Mouse (Mus musculus) limb, embryonic 11.5 days (tissue): Measurements from ENCODE around the gene Fbln7. TPM values are rescaled to one million over a fixed set of nuclear protein-coding genes. Genes with fewer than 3 reads are reported as not detected.

Experiments used
- ATAC-seq: fragments of 200-750 bp; cut with Nextera tagmentation; 2 replicates; pipeline ENCODE4 v1.8.0; 2017; ENCODE audit warnings: low read depth; ENCODE audit not compliant: insufficient number of reproducible peaks, low FRiP score, low TSS enrichment
- DNase-seq: peaks from one replicate; pipeline ENCODE4 v3.0.0-alpha.2; 2015; ENCODE audit warnings: low spot score
- H3K27ac ChIP-seq: fragments of 300-500 bp; sonication (generic); replicated peaks from 2 replicates; pipeline ENCODE4 v1.5.1; 2014; ENCODE audit warnings: low read depth, mild to moderate bottlenecking, low read length
- H3K27me3 ChIP-seq: fragments of 300-500 bp; sonication (generic); 2 replicates; pipeline ENCODE4 v1.6.1; 2014; ENCODE audit warnings: mild to moderate bottlenecking, low read length, mixed read lengths; ENCODE audit not compliant: control insufficient read depth, insufficient read depth
- H3K36me3 ChIP-seq: fragments of 300-500 bp; sonication (generic); 2 replicates; pipeline ENCODE4 v1.6.1; 2014; ENCODE audit warnings: mild to moderate bottlenecking, low read length, moderate library complexity, mixed read lengths; ENCODE audit not compliant: control insufficient read depth, insufficient read depth
- H3K4me1 ChIP-seq: fragments of 300-500 bp; sonication (generic); 2 replicates; pipeline ENCODE4 v1.6.1; 2014; ENCODE audit warnings: low read length, mixed read lengths; ENCODE audit not compliant: control insufficient read depth, insufficient read depth
- H3K4me2 ChIP-seq: fragments of 300-500 bp; sonication (generic); 2 replicates; pipeline ENCODE4 v1.6.1; 2014; ENCODE audit warnings: low read depth, mild to moderate bottlenecking, moderate library complexity; ENCODE audit not compliant: severe bottlenecking
- H3K4me3 ChIP-seq: fragments of 300-500 bp; sonication (generic); 2 replicates; pipeline ENCODE4 v1.5.1; 2014; ENCODE audit warnings: low read depth, low read length
- H3K9ac ChIP-seq: fragments of 300-500 bp; sonication (generic); 2 replicates; pipeline ENCODE4 v1.6.1; 2014; ENCODE audit warnings: mild to moderate bottlenecking, low read length
- H3K9me3 ChIP-seq: fragments of 300-500 bp; sonication (generic); 2 replicates; pipeline ENCODE4 v1.6.1; 2016; ENCODE audit warnings: low read length; ENCODE audit not compliant: control insufficient read depth
- WGBS: fragments of 180-500 bp; shearing (Covaris S2); extraction: QIAGEN DNeasy Blood & Tissue Kit; methylation state at CpG from one replicate; pipeline ENCODE4 v1.1.7; 2014; 5-methylcytosine and 5-hydroxymethylcytosine counted together
- polyA plus RNA-seq: library from polyadenylated mRNA; unstranded; fragments of >200 nt; fragmentation: Nextera tagmentation; extraction: Ambion mirVana; gene quantifications from 2 replicates; pipeline ENCODE4 v1.2.1, GENCODE M21; 2014

The Fbln7 gene
- polyA plus RNA-seq, 1 experiment from 2014 or later = 2.2 TPM

- no peaks in the 10 kb centered on the region for H3K4me1 ChIP-seq
- no peaks in the 10 kb centered on the region for H3K36me3 ChIP-seq
- WGBS = 88% methylated on average over 1 of the region's 1 CpGs
- ATAC-seq = no peak
- H3K9me3 ChIP-seq = no peaks in the 10 kb centered on the region
- H3K4me3 ChIP-seq = no peak overlapping the region
- no peak overlapping the region for H3K4me2 ChIP-seq
- no peaks in the 10 kb centered on the region for H3K27me3 ChIP-seq
- no peak overlapping the region for H3K9ac ChIP-seq
- no peak for DNase-seq
- no peak overlapping the region for H3K27ac ChIP-seq
Observed at GRCm38 (mm10) chr2:128856673-128857072, 6.1 kb upstream of the Fbln7 start.

- WGBS = 89% methylated on average over 6 of the region's 6 CpGs
- no peak overlapping the region for H3K4me3 ChIP-seq
- no peak overlapping the region for H3K4me2 ChIP-seq
- no peak overlapping the region for H3K27ac ChIP-seq
- no peaks in the 10 kb centered on the region for H3K4me1 ChIP-seq
- no peaks in the 10 kb centered on the region for H3K27me3 ChIP-seq
- no peak overlapping the region for H3K9ac ChIP-seq
- no peaks in the 10 kb centered on the region for H3K9me3 ChIP-seq
- H3K36me3 ChIP-seq = no peaks in the 10 kb centered on the region
- DNase-seq (no peak), ATAC-seq (no peak)
Observed at GRCm38 (mm10) chr2:128858962-128859361, 3.8 kb upstream of the Fbln7 start.

DNA sequence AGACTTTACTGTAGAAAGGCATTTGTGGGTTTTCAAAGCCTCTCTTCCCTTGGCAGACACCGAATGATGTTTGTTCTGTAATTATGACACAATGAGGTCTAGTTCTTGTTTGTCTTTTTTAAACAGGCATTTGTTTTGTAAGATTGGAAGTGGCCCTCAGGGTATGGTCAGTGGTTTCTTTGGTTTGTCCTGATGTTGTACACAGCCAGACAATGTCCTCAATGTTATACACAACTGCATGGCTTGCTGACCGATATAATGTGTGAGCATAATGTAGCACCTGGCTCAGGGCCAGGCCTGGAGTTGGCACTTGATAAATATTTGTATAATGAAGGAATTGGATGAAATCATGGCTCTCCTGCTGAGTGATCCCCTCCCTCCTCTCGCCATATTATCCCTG lies 2.9 kb upstream of the Fbln7 start:
- WGBS = 93% methylated on average over 3 of the region's 3 CpGs
- Histone ChIP-seq H3K27me3 (no peaks in the 10 kb centered on the region), H3K4me3 (no peak overlapping the region), H3K9me3 (no peaks in the 10 kb centered on the region), H3K9ac (no peak overlapping the region), H3K36me3 (no peaks in the 10 kb centered on the region), H3K27ac (no peak overlapping the region), H3K4me2 (no peak overlapping the region), H3K4me1 (no peaks in the 10 kb centered on the region)
- no peak for ATAC-seq
- DNase-seq = no peak

GRCm38 (mm10) chr2:128863777-128864331 lies 1.1 kb downstream of the Fbln7 start:
- WGBS = under 1% methylated on average over 38 of the region's 38 CpGs
- Histone ChIP-seq H3K4me1 (no peaks in the 10 kb centered on the region), H3K4me2 (peak overlapping the region; percentile 83), H3K27ac (no peak overlapping the region), H3K27me3 (no peaks in the 10 kb centered on the region), H3K9ac (peak overlapping the region; percentile 64), H3K4me3 (peak overlapping the region; percentile 47), H3K36me3 (no peaks in the 10 kb centered on the region), H3K9me3 (no peaks in the 10 kb centered on the region)
- peak; percentile 82 for ATAC-seq
- DNase-seq = peak; percentile 80

- ATAC-seq = no peak
- no peak overlapping the region for H3K9ac ChIP-seq
Observed at GRCm38 (mm10) chr2:128865061-128865460, 2.3 kb downstream of the Fbln7 start.

DNA sequence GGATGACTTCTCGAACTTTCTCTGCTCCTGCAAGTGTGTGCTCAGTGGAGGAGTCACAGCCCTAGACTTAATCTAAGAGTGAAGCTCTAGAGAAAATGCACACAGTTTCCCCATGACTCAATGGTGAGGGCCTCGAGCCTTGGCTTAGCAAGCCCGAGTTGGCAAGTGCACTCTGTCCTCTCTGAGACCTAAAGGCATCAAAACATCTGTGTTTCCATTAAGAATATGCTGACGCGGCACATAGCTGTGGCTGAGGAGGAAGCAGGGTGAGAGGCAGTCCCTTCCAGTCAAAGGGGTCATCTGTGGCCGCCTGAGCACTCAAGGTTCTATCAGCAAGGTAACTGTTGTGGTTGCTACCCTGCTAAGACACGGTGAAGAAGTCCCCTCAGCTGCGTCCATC lies 8.9 kb downstream of the Fbln7 start:
- no peak overlapping the region for H3K9ac ChIP-seq
- no peak overlapping the region for H3K4me3 ChIP-seq
- H3K4me1 ChIP-seq = no peaks in the 10 kb centered on the region
- H3K9me3 ChIP-seq = no peaks in the 10 kb centered on the region
- no peak overlapping the region for H3K4me2 ChIP-seq
- ATAC-seq = no peak
- no peaks in the 10 kb centered on the region for H3K27me3 ChIP-seq
- no peak for DNase-seq
- 85% methylated on average over 8 of the region's 8 CpGs for WGBS
- no peak overlapping the region for H3K27ac ChIP-seq
- no peaks in the 10 kb centered on the region for H3K36me3 ChIP-seq

More at GRCm38 (mm10) chr2:128865061-128865460, 2.3 kb downstream of the Fbln7 start:
- Histone ChIP-seq H3K27ac (no peak overlapping the region), H3K4me1 (no peaks in the 10 kb centered on the region), H3K36me3 (no peaks in the 10 kb centered on the region), H3K4me3 (no peak overlapping the region), H3K9me3 (no peaks in the 10 kb centered on the region), H3K27me3 (no peaks in the 10 kb centered on the region), H3K4me2 (no peak overlapping the region)
- DNase-seq = no peak
- WGBS = 36% methylated on average over 3 of the region's 3 CpGs

DNA sequence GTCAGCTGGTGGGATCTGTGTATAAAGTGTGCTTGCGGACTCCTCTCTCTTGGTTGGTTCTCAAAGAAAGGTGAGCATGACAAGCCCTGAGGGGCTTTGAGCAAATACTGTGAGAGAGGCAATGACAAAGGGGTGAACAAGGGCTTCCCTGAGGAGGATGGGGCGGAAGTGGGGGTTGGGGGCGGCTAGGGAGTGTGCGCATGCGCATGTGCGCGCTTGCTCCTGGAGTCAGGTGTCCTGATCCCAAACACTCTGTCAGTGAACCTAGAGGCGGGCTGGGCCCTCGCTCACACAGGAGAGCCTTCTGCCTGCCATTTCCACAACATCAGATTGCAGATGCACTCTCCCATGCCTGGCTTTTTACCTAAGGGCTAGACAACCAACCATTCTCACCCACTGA lies 9.5 kb downstream of the Fbln7 start:
- no peak overlapping the region for H3K4me2 ChIP-seq
- H3K36me3 ChIP-seq = no peaks in the 10 kb centered on the region
- ATAC-seq (no peak), DNase-seq (no peak)
- H3K9ac ChIP-seq = no peak overlapping the region
- no peaks in the 10 kb centered on the region for H3K27me3 ChIP-seq
- no peaks in the 10 kb centered on the region for H3K4me1 ChIP-seq
- no peak overlapping the region for H3K4me3 ChIP-seq
- H3K27ac ChIP-seq = no peak overlapping the region
- H3K9me3 ChIP-seq = no peaks in the 10 kb centered on the region
- 91% methylated on average over 9 of the region's 9 CpGs for WGBS

- no peaks in the 10 kb centered on the region for H3K36me3 ChIP-seq
- H3K4me2 ChIP-seq = no peak overlapping the region
- H3K9ac ChIP-seq = no peak overlapping the region
- 82% methylated on average over 8 of the region's 8 CpGs for WGBS
- no peak for ATAC-seq
- no peak overlapping the region for H3K27ac ChIP-seq
- no peaks in the 10 kb centered on the region for H3K4me1 ChIP-seq
- H3K27me3 ChIP-seq = no peaks in the 10 kb centered on the region
- no peak overlapping the region for H3K4me3 ChIP-seq
- no peak for DNase-seq
- no peaks in the 10 kb centered on the region for H3K9me3 ChIP-seq
Observed at GRCm38 (mm10) chr2:128875526-128875925, 12.7 kb downstream of the Fbln7 start.

DNA sequence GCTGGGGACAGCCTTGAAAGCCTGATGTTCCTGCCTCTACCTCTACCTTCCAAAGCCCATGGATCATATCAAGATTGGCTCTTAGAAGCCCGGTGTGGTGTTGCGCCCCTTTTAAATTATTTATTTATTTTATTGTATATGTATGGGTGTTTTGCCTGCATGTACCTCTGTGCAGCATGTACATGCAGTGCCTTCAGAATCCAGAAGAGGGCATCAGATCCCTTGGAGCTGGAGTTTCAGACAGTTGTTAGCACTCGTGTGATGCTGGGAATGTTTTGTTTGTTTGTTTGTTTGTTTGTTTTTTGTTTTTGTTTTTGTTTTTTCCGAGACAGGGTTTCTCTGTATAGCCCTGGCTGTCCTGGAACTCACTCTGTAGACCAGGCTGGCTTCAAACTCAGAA lies 18.5 kb downstream of the Fbln7 start:
- Histone ChIP-seq H3K9me3 (no peaks in the 10 kb centered on the region), H3K9ac (no peak overlapping the region), H3K27me3 (no peaks in the 10 kb centered on the region), H3K4me2 (no peak overlapping the region), H3K4me3 (no peak overlapping the region), H3K27ac (no peak overlapping the region), H3K36me3 (no peaks in the 10 kb centered on the region), H3K4me1 (no peaks in the 10 kb centered on the region)
- ATAC-seq = no peak
- WGBS = 82% methylated on average over 4 of the region's 4 CpGs
- DNase-seq = no peak
